In genomic region chr4:129082379-129083115, GRCm38 (mm10) we compare ENCODE assay signal across 8 mouse cellular contexts. TPM values are rescaled to one million over a fixed set of nuclear protein-coding genes. Genes with fewer than 3 reads are reported as not detected.
DNase-seq lines count a peak whose midpoint lies in the region; ATAC-seq and TF ChIP-seq lines count a peak whose summit lies in the region.

No protein-coding gene starts in this region.

- no peaks in the 10 kb centered on the region for H3K4me1 ChIP-seq in embryonic facial prominence, embryonic 10.5 days
- H3K4me1 ChIP-seq in kidney, embryonic 16.5 days (ENCODE audit: insufficient read depth, low read length), result no peaks in the 10 kb centered on the region
- no peaks in the 10 kb centered on the region for H3K4me1 ChIP-seq in liver, embryonic 14.5 days (replicated peaks; ENCODE audit: control insufficient read depth in 2 of 2, insufficient read depth in 2 of 2, low read length in 1 of 2)
- no peaks in the 10 kb centered on the region for H3K4me1 ChIP-seq in neural tube, embryonic 14.5 days (ENCODE audit: control insufficient read depth, insufficient read depth, low read length)

- H3K9ac ChIP-seq in kidney, embryonic 16.5 days (replicated peaks; ENCODE audit: low read length), result no peak overlapping the region
- no peak overlapping the region for H3K9ac ChIP-seq in liver, embryonic 14.5 days (replicated peaks)
- no peak overlapping the region for H3K9ac ChIP-seq in neural tube, embryonic 14.5 days (replicated peaks; ENCODE audit: low read depth, low read length)

- no peak overlapping the region for H3K4me2 ChIP-seq in kidney, embryonic 16.5 days (replicated peaks; ENCODE audit: low read depth, low read length)
- no peak overlapping the region for H3K4me2 ChIP-seq in liver, embryonic 14.5 days (ENCODE audit: low read depth)
- H3K4me2 ChIP-seq in neural tube, embryonic 14.5 days (ENCODE audit: low read depth, low read length), result no peak overlapping the region

- H3K79me2 ChIP-seq in C2C12 (ENCODE audit: control insufficient read depth, insufficient read depth), result no peaks in the 10 kb centered on the region

- no peak overlapping the region for H3K27ac ChIP-seq in embryonic facial prominence, embryonic 10.5 days (replicated peaks)
- H3K27ac ChIP-seq in kidney, embryonic 16.5 days (ENCODE audit: low read length), result no peak overlapping the region
- no peak overlapping the region for H3K27ac ChIP-seq in liver, embryonic 14.5 days
- H3K27ac ChIP-seq in neural tube, embryonic 14.5 days (ENCODE audit: low read depth, low read length), result no peak overlapping the region

- no peaks in the 10 kb centered on the region for H3K79me3 ChIP-seq in C2C12 (ENCODE audit: low read depth)

- H3K36me3 ChIP-seq in C2C12 (ENCODE audit: control insufficient read depth, insufficient read depth), result peaks cover 79% of the 10 kb centered on the region
- H3K36me3 ChIP-seq in embryonic facial prominence, embryonic 10.5 days (replicated peaks), result peaks cover 76% of the 10 kb centered on the region
- peaks cover 34% of the 10 kb centered on the region for H3K36me3 ChIP-seq in kidney, embryonic 16.5 days (ENCODE audit: insufficient read depth, low read length)
- peaks cover 10% of the 10 kb centered on the region for H3K36me3 ChIP-seq in liver, embryonic 14.5 days (replicated peaks; ENCODE audit: control insufficient read depth, insufficient read depth, low read depth)
- H3K36me3 ChIP-seq in neural tube, embryonic 14.5 days (ENCODE audit: control insufficient read depth, insufficient read depth, low read length), result peaks cover 30% of the 10 kb centered on the region

- TF ChIP-seq EP300 in liver, embryonic 14.5 days (IDR thresholded peaks at IDR 0.05; ENCODE audit: low read depth), result no peak

- ATAC-seq in kidney, embryonic 16.5 days (ENCODE audit: low FRiP score, low TSS enrichment), result peak; percentile 70; the same call in 1 of the 2 replicates
- ATAC-seq in liver, embryonic 14.5 days (ENCODE audit: insufficient read depth), result no peak
- ATAC-seq in neural tube, embryonic 14.5 days (ENCODE audit: low read depth), result peak; percentile 69; the same call in 1 of the 2 replicates

- 49% methylated on average over 10 of the region's 10 CpGs for WGBS in embryonic facial prominence, embryonic 10.5 days
- WGBS in kidney, embryonic 16.5 days, result 49% methylated on average over 10 of the region's 10 CpGs
- WGBS in liver, embryonic 14.5 days (ENCODE audit: insufficient replicate concordance), result 47% methylated on average over 10 of the region's 10 CpGs
- 47% methylated on average over 10 of the region's 10 CpGs for WGBS in neural tube, embryonic 14.5 days

- H3K27me3 ChIP-seq in C2C12 (ENCODE audit: control insufficient read depth, insufficient read depth, insufficient read length), result no peaks in the 10 kb centered on the region
- no peaks in the 10 kb centered on the region for H3K27me3 ChIP-seq in embryonic facial prominence, embryonic 10.5 days (replicated peaks; ENCODE audit: low read depth, poor library complexity, severe bottlenecking)
- no peaks in the 10 kb centered on the region for H3K27me3 ChIP-seq in kidney, embryonic 16.5 days (ENCODE audit: insufficient read depth, low read length)
- no peaks in the 10 kb centered on the region for H3K27me3 ChIP-seq in liver, embryonic 14.5 days (ENCODE audit: control insufficient read depth, insufficient read depth, low read length)
- no peaks in the 10 kb centered on the region for H3K27me3 ChIP-seq in neural tube, embryonic 14.5 days (ENCODE audit: control insufficient read depth, insufficient read depth, low read length)

- no peak overlapping the region for H3K4me3 ChIP-seq in C2C12 (ENCODE audit: insufficient read depth, poor library complexity, severe bottlenecking)
- H3K4me3 ChIP-seq in embryonic facial prominence, embryonic 10.5 days, result no peak overlapping the region
- H3K4me3 ChIP-seq in kidney, embryonic 16.5 days (ENCODE audit: low read length), result no peak overlapping the region
- no peak overlapping the region for H3K4me3 ChIP-seq in liver, embryonic 14.5 days (ENCODE audit: insufficient read depth in 1 of 2, low read depth in 2 of 2, low read length in 2 of 2)
- H3K4me3 ChIP-seq in neural tube, embryonic 14.5 days (ENCODE audit: low read depth, low read length), result no peak overlapping the region

- TF ChIP-seq CTCF in C2C12 (IDR thresholded peaks at IDR 0.05; ENCODE audit: control insufficient read depth, insufficient read depth, insufficient read length), result peak; percentile 71
- TF ChIP-seq CTCF in liver, embryonic 14.5 days (IDR thresholded peaks at IDR 0.05; ENCODE audit: low read depth), result peak; percentile 85

- peak; percentile 79 for DNase-seq in adrenal gland, postnatal 10 days
- peak; percentile 77 for DNase-seq in embryonic facial prominence, embryonic 10.5 days (ENCODE audit: low spot score)
- DNase-seq in heart, adult 8-10 months (ENCODE audit: low spot score), result peak; percentile 57
- DNase-seq in liver, embryonic 14.5 days (ENCODE audit: low read depth in 3 of 3, low spot score in 3 of 3), result peak; percentile 13 to 52 (median 41)
- peak; percentile 72 for DNase-seq in testis, postnatal 10 days (ENCODE audit: low spot score)

- H3K9me3 ChIP-seq in embryonic facial prominence, embryonic 10.5 days, result 0 out of 2 replicates have a peak, but pooled peaks cover 4% of the 10 kb centered on the region
- H3K9me3 ChIP-seq in kidney, embryonic 16.5 days (ENCODE audit: low read length), result 0 out of 2 replicates have a peak, but pooled peaks cover 3% of the 10 kb centered on the region
- H3K9me3 ChIP-seq in liver, embryonic 14.5 days (ENCODE audit: control insufficient read depth, low read length), result no peaks in the 10 kb centered on the region
- no peaks in the 10 kb centered on the region for H3K9me3 ChIP-seq in neural tube, embryonic 14.5 days (ENCODE audit: control insufficient read depth, low read length)

- H3ac ChIP-seq in C2C12 (ENCODE audit: control insufficient read depth, insufficient read length, low read depth), result no peak overlapping the region

TF ChIP-seq in C2C12, 6 proteins besides CTCF, POLR2A, EP300 and RAD21:
- TF ChIP-seq FOSL1 (IDR thresholded peaks at IDR 0.05; ENCODE audit: insufficient read depth, low read length, poor library complexity, severe bottlenecking) (no peak), MYOD1 (IDR thresholded peaks at IDR 0.05; ENCODE audit: control insufficient read depth, insufficient read length, low read depth) (no peak), MYOG (IDR thresholded peaks at IDR 0.05; ENCODE audit: control insufficient read depth, extremely low read depth, insufficient read length) (no peak)

RNA-seq across cellular contexts. Expression of gene Tmem54, which starts 22.8 kb away (rescaled TPM):
- polyA plus RNA-seq in C2C12 (2012; fragmentation: generic; extraction: Trizol), result 0.18 TPM
- total RNA-seq in adrenal gland, postnatal 10 days (2021), result not detected
- polyA plus RNA-seq in embryonic facial prominence, embryonic 10.5 days (2016; fragmentation: Nextera tagmentation; extraction: Ambion mirVana), result 10.6 and 11.8 TPM in 2 replicates
- not detected for total RNA-seq in heart, adult 8-10 months (2022)
- polyA plus RNA-seq in kidney, embryonic 16.5 days (2015; fragmentation: Nextera tagmentation; extraction: Ambion mirVana), result 11.5 and 14.5 TPM in 2 replicates
- polyA plus RNA-seq in liver, embryonic 14.5 days (2012; rRNA removed), result 1.2 and 1.4 TPM in 2 replicates
- 1.1 and 1.3 TPM in 2 replicates for polyA plus RNA-seq in liver, embryonic 14.5 days (2014; fragmentation: Nextera tagmentation; extraction: Ambion mirVana)
- polyA plus RNA-seq in neural tube, embryonic 14.5 days (2014; fragmentation: Nextera tagmentation; extraction: Ambion mirVana), result 0.32 TPM in 1 of 2 replicates, not detected in the other

RNA-seq across cellular contexts. Expression of gene Rnf19b, which starts 24.5 kb away (rescaled TPM):
- polyA plus RNA-seq in C2C12 (2012; fragmentation: generic; extraction: Trizol), result 53.5 TPM
- total RNA-seq in adrenal gland, postnatal 10 days (2021), result 10 to 100 TPM; 23.6 to 25.1 TPM
- polyA plus RNA-seq in embryonic facial prominence, embryonic 10.5 days (2016; fragmentation: Nextera tagmentation; extraction: Ambion mirVana), result 7.9 and 8.4 TPM in 2 replicates
- 10 to 100 TPM; 26.0 to 30.0 (median 27.7) TPM for total RNA-seq in heart, adult 8-10 months (2022)
- polyA plus RNA-seq in kidney, embryonic 16.5 days (2015; fragmentation: Nextera tagmentation; extraction: Ambion mirVana), result 6.4 and 6.7 TPM in 2 replicates
- 9.5 and 11.2 TPM in 2 replicates for polyA plus RNA-seq in liver, embryonic 14.5 days (2012; rRNA removed)
- polyA plus RNA-seq in liver, embryonic 14.5 days (2014; fragmentation: Nextera tagmentation; extraction: Ambion mirVana), result 4.0 and 4.3 TPM in 2 replicates
- polyA plus RNA-seq in neural tube, embryonic 14.5 days (2014; fragmentation: Nextera tagmentation; extraction: Ambion mirVana), result 36.3 and 37.3 TPM in 2 replicates

RNA-seq across cellular contexts. Expression of gene Hpca, which starts 39.3 kb away (rescaled TPM):
- polyA plus RNA-seq in C2C12 (2012; fragmentation: generic; extraction: Trizol), result not detected
- 1 to 10 TPM; 3.6 to 7.8 TPM for total RNA-seq in adrenal gland, postnatal 10 days (2021)
- 0.66 and 1.8 TPM in 2 replicates for polyA plus RNA-seq in embryonic facial prominence, embryonic 10.5 days (2016; fragmentation: Nextera tagmentation; extraction: Ambion mirVana)
- total RNA-seq in heart, adult 8-10 months (2022), result under 1 TPM in 3 of 4 experiments, not detected in 1; 0.22 to 0.44 (median 0.33) TPM
- polyA plus RNA-seq in kidney, embryonic 16.5 days (2015; fragmentation: Nextera tagmentation; extraction: Ambion mirVana), result 1.6 and 2.2 TPM in 2 replicates
- 2.0 and 2.1 TPM in 2 replicates for polyA plus RNA-seq in liver, embryonic 14.5 days (2012; rRNA removed)
- polyA plus RNA-seq in liver, embryonic 14.5 days (2014; fragmentation: Nextera tagmentation; extraction: Ambion mirVana), result 0.23 and 0.28 TPM in 2 replicates
- polyA plus RNA-seq in neural tube, embryonic 14.5 days (2014; fragmentation: Nextera tagmentation; extraction: Ambion mirVana), result 41.5 and 56.4 TPM in 2 replicates

RNA-seq across cellular contexts. Expression of gene Fndc5, which starts 54.3 kb away (rescaled TPM):
- polyA plus RNA-seq in C2C12 (2012; fragmentation: generic; extraction: Trizol), result 0.14 TPM
- 10 to 100 TPM; 19.5 to 34.9 TPM for total RNA-seq in adrenal gland, postnatal 10 days (2021)
- 1.5 TPM in 2 replicates for polyA plus RNA-seq in embryonic facial prominence, embryonic 10.5 days (2016; fragmentation: Nextera tagmentation; extraction: Ambion mirVana)
- total RNA-seq in heart, adult 8-10 months (2022), result 100 to 1,000 TPM; 334 to 410 (median 360) TPM
- polyA plus RNA-seq in kidney, embryonic 16.5 days (2015; fragmentation: Nextera tagmentation; extraction: Ambion mirVana), result 3.0 and 3.4 TPM in 2 replicates
- polyA plus RNA-seq in liver, embryonic 14.5 days (2012; rRNA removed), result 0.36 and 0.56 TPM in 2 replicates
- polyA plus RNA-seq in liver, embryonic 14.5 days (2014; fragmentation: Nextera tagmentation; extraction: Ambion mirVana), result 0.30 and 0.99 TPM in 2 replicates
- 27.4 and 32.4 TPM in 2 replicates for polyA plus RNA-seq in neural tube, embryonic 14.5 days (2014; fragmentation: Nextera tagmentation; extraction: Ambion mirVana)

Comparison
In these comparisons a context has a peak if more than half of its experiments do, and no peak if none do; other contexts are left out.
1. RNA of gene Hpca, which starts 39.3 kb away (polyA plus RNA-seq): 41.5 to 56.4 TPM in neural tube, embryonic 14.5 days; 0.23 to 2.1 TPM in liver, embryonic 14.5 days, 1.6 to 2.2 TPM in kidney, embryonic 16.5 days, 0.66 to 1.8 TPM in embryonic facial prominence, embryonic 10.5 days and not detected in C2C12 (single experiment); every median in the first group is over 10 times any median in the second.
2. Peak in every context shown above with its lines, with median percentiles within 50 percentile points of each other: DNase-seq.